Mouse (Mus musculus) gastrocnemius, adult 2 months (tissue): ENCODE results near the gene Cabcoco1. TPM values are rescaled to one million over a fixed set of nuclear protein-coding genes. Genes with fewer than 3 reads are reported as not detected.

Experiments used
- DNase-seq: peaks from one replicate; pipeline ENCODE4 v3.0.0; 2022
- H3K27ac ChIP-seq: fragments of 200-600 bp; 2 replicates; pipeline ENCODE4 v1.8.1; 2022; ENCODE audit warnings: mild to moderate bottlenecking
- H3K4me3 ChIP-seq: fragments of 200-600 bp; 2 replicates; pipeline ENCODE4 v1.8.1; 2022; ENCODE audit warnings: mild to moderate bottlenecking, moderate library complexity
- CTCF ChIP-seq: fragments of 200-600 bp; IDR thresholded peaks from 2 replicates; pipeline ENCODE4 v1.8.1; 2022; ENCODE audit warnings: antibody characterized with exemption, mild to moderate bottlenecking, moderate library complexity
- intact Hi-C: fragments of 180-260 bp; cut with DNase I; formaldehyde crosslinking; loops from one replicate; pipeline ENCODE4 v1.15.1; 2025
- total RNA-seq, 2 experiments: library from RNA; stranded (reverse); gene quantifications; 2 replicates each; pipeline ENCODE4 v1.2.3; 2021

Gene Cabcoco1
- total RNA-seq, 2 experiments from 2014 or later: 0.33 to 0.78 TPM

DNA sequence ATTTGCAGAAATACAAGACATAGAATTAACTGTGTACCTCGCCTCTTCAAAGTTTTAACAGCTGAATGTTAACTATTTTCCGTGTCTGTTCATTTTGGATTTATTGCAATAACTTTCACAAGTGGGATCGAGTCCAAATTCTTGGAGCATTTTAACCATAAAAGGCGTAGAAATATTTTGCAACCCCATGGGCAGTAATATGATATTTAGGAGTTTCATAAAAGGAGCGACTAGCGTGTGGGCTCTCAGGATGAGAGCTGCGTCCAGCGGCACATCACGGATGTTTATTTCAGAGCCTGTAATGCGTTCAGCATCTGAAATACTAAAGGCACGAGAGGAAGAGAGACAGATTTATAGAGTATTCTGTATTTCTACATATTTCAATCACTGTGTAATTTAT is 50.1 kb downstream of the Cabcoco1 start:
- DNase-seq: no peak
- H3K4me3 ChIP-seq: no peak overlapping the region
- H3K27ac ChIP-seq: no peak overlapping the region
- intact Hi-C loops: no loop called here
- no peak for TF ChIP-seq CTCF

DNA sequence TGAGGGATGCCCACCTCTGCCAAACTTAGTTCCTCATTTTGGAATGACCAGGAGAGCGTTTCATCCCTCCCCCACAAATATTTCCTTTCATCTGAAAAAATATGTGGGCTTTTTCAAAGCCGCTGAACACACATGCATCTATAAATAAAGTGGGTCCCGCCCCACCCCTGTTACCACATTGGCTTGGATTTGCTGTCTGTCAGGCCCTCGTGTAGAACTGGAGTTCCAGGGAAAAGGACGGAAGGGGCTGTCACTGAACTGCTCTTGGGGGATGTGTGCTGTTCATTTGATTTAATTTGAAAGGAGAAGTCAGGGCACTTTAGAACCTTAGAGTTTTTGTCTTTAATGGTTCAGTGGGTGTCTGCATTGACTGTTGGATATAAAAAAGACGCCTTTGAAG is 50.9 kb downstream of the Cabcoco1 start:
- H3K27ac ChIP-seq: no peak overlapping the region
- TF ChIP-seq CTCF: no peak
- DNase-seq: no peak
- H3K4me3 ChIP-seq: no peak overlapping the region
- intact Hi-C loops: no loop called here

DNA sequence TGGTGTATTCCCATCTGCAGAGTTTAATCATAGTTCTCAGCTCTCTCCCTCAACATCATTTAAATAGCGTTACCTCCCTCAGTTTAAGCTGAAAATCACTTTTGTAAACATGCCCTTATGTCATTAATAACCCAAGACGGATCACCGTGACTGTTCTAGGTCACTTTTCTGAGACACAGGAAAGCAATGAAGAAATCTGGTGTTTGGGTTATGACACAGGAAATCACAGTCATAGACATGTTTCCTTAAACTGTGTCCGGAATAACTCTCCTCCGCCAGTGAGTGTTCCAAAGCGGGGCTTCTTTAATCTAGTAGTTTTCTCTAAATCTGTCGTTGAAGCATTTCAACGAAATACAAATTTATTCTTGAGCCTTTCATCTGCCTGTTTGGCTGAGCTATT is 68.9 kb downstream of the Cabcoco1 start:
- intact Hi-C loops: no loop called here
- TF ChIP-seq CTCF: no peak
- Histone ChIP-seq H3K27ac (no peak overlapping the region), H3K4me3 (no peak overlapping the region)
- no peak for DNase-seq

DNA sequence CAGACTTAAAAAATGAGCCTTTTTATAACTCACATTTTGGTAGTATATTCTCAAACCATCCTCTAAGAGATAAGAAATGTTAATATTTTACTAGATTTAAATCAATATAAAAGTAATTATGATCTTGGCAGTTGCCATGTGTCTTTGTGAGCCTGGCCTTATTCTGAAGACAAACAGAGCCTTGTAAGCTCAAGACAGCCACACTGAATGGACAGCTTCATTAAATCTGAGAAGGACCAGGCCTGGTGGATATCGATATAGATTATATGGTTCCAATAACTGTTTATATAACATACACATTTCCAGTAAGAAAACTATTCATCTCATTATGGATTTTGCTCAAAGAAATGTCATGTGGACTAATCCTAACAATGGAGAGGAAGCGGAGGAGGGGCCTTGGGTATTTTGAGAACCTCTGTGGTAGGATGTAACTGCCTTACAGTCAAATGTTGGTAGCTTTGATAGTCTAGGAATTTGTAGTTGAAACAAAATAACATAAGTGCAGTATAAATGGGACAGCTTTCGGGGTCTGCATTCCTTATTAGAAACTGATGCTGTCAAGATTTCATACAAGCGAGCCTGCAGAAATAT is 75.9 kb downstream of the Cabcoco1 start:
- TF ChIP-seq CTCF: no peak
- no peak for DNase-seq
- Histone ChIP-seq H3K4me3 (no peak overlapping the region), H3K27ac (no peak overlapping the region)
- intact Hi-C loops: no loop called here

DNA sequence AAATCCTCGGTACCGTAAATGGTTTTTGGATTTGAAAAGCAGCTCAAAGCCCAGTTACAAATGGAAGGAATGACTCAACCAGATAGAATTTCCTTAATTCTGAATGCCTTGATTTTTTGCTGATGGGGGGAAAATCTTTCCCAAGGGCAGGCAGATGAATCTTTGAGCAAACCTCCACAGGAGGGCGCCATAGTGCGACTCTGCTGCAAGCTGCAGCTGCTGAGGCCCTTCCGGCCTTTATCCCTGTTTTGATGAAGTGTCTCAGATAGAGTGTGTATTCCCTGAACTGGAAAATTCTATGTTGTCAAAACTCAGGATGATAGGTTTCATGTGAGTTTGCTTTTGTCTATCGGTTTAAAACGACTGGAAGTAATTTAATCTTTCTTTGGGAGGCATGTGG is 76.8 kb downstream of the Cabcoco1 start:
- H3K27ac ChIP-seq: peak overlapping the region; percentile 9; the same call in 1 of the 2 replicates
- intact Hi-C loops: loop anchor here (5.0 kb wide), 1 partner anchor 108 kb away; no protein-coding TSS in a partner anchor
- peak; percentile 83 for TF ChIP-seq CTCF

DNA sequence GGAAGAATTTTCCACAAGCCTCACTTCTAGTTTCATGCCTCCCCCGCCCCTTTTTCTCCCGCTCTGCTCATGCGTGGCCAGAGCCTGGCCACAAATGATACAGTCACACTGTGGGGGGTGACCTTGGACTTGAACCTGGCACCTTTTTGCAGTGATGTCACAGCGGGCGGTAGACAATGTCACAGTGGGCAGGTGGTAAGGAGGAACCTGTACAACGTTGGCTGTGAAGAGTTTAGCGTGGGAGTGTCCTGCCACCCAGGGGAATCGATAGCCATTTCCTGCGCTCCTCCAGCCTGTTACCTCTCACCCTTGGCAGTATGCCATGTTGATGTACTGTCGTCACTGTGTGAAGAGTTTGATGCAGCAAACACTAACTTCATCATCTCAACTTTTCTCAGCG is 81.9 kb downstream of the Cabcoco1 start:
- Histone ChIP-seq H3K27ac (no peak overlapping the region), H3K4me3 (no peak overlapping the region)
- intact Hi-C loops: loop anchor here (5.0 kb wide), 1 partner anchor 102 kb away; no protein-coding TSS in a partner anchor
- TF ChIP-seq CTCF: no peak
- DNase-seq: no peak

More for the DNA sequence above, 76.8 kb downstream of the Cabcoco1 start:
- no peak overlapping the region for H3K4me3 ChIP-seq
- peak; percentile 84 for DNase-seq

DNA sequence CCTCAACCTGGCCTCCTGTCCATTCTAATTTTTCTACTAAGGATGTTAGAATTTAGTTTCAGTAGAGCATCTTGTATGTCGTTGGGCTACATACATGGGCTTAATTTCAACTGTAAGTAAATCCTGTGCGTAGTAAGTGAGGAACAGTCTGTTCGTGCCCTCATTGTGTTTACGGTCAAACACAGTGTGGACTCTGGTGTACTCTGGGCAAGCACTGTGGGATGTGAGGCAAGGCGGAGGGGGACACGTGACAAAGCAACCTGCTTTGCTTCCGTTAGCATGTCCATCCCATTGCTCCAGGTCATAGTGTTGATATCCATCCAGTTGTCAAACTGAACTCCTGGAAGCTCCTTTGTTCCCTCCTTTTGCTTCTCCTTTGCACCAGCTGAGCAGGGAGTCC is 84.7 kb downstream of the Cabcoco1 start:
- Histone ChIP-seq H3K27ac (no peak overlapping the region), H3K4me3 (no peak overlapping the region)
- intact Hi-C loops: no loop called here
- DNase-seq: no peak
- TF ChIP-seq CTCF: no peak

DNA sequence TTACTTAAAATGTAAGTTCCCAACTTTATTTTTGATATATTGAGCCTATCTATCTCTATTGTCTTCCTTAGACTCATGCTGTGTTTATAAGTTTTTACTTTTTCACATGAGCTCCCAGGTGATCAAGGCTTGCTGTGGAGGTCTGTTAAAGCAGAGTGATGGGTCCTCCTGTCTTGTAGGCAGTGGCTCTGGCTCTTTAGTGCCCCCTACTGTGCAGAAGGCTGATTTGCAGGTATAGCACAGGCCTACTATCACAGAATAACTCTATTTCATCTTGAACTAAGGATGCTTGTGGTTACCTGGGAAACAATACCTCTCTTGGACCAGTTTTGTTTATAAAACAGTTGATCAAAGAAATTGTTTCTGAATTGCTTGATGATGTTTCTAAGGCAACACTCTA is 87.2 kb downstream of the Cabcoco1 start:
- intact Hi-C loops: no loop called here
- H3K4me3 ChIP-seq: no peak overlapping the region
- DNase-seq: no peak
- TF ChIP-seq CTCF: peak; percentile 30; the same call in 1 of the 2 replicates
- no peak overlapping the region for H3K27ac ChIP-seq

DNA sequence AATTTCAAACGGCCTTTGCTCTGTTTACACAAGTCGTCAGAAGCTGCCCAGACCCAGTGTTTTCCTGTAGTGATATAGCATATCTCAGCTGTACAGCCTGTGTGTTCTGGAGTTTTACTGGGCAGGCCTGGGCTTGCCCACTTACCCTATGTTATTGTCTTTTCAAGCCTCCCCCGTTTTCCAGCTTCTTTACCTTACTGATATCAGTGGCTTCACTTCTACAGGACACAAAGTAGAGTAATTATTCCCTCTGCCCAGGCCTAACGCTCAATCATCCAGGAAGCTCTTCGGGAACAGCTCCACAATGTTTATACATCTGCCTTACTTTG is 94.9 kb downstream of the Cabcoco1 start:
- H3K4me3 ChIP-seq: no peak overlapping the region
- intact Hi-C loops: no loop called here
- TF ChIP-seq CTCF: no peak
- peak overlapping the region; percentile 80 for H3K27ac ChIP-seq
- no peak for DNase-seq

DNA sequence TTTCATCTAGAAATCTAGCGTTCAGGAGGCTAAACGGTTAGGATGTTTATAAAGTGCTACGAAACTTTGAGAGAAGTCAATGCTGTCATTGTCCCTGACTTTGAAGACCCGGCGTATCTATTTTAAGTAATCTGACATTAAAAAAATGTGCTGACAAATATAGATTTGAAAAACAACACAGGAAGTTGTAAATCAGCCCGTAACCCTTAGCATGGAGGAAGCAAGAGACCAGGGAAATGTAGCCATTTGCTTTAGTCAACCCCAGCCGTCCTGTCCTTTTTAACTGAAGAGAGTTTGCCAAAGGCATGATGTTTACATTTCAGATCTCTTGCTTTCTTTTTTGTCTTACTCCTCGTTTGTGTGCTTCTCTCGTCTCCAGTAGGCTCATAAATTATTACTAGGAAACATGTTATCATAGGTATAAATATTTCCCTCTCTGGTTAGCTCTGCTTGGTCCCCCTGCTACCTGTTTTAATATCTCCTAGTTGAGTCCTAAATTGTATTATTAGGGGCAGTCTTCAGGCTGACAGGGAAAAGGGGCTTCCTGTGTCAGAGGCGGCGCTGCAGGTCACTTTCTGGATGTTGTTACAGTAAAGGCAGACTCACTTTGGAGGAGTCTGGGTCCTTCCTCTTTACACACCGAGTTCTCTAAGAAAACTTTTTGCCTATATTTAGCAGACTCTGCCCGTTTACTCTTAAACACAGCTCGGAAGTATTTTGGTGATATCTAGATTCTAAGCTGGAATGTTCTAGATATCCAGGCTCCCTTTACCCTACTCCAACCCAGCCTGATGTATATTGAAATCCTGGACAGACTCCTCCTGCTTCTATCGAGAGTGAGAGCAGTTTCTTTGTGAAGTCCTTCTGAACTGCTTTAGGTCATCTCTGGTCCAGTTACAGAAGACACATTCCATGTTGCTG is 95.6 kb downstream of the Cabcoco1 start:
- TF ChIP-seq CTCF: no peak
- intact Hi-C loops: no loop called here
- H3K27ac ChIP-seq: peak overlapping the region; percentile 80
- no peak for DNase-seq
- H3K4me3 ChIP-seq: peak overlapping the region; percentile 53

DNA sequence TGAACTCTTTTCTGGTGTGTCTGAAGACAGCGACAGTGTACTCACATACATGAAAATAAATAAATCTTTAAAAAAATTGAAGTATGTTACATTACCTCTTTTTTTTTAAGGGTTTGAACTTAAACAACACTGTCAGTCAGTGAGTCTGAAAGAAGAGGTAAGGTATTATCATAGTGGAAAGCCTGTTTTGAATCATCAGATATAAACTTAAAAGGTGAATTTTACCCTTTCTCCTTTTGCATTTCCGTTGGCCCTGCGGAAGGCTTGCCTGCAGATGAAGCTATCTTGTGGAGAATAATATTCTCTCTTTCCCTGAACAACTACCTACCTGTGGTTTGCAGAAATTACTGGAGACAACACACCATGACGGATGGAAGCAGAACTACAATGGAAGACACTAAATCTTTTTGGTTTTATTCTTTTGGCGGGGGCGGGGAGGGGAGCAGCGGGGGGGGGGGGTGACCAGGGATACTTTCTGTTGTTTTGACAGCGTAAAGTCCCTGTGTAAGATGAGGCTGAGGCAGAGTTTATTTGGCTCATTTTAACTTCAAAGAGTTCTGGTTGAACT is 96.4 kb downstream of the Cabcoco1 start:
- Histone ChIP-seq H3K4me3 (peak overlapping the region; percentile 53), H3K27ac (peak overlapping the region; percentile 80)
- no peak for DNase-seq
- intact Hi-C loops: no loop called here
- no peak for TF ChIP-seq CTCF

DNA sequence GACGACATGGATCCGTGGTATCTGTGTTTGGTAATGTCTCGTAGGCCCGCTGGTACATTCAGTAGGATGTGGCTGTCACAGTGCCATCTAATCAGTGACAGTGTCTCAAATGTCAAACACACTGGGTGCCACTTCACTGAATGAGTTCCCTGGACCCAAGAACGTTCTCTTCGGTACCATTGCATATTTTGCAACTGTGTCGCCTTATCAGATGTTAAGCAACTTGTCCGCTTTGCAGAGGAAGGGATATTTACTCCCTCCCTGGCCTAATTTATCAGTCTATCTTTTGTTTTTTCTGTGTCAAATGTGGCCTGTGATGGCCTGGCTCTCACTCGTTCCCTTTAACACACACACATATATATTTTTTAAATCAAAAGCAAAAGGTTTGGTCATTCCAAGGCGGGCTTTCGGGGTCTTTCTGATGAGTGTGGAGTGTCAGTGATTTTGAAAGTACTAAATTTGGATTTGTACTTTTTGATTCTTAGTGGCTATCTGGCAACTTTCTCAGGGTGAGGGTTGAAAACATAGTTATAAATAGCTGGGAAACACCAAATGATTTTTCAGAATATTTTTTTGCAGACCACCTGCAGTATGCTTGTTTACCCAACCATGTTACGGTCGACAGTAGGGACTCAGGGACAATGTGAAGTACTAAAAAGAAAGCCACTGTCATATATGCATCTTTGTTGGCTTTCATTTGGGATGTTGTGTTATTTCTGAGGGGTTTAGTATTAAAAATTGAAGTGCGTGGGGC is 97.2 kb downstream of the Cabcoco1 start:
- intact Hi-C loops: loop anchor here (5.0 kb wide), 1 partner anchor 87 kb away; no protein-coding TSS in a partner anchor
- Histone ChIP-seq H3K4me3 (no peak overlapping the region), H3K27ac (peak overlapping the region; percentile 80)
- TF ChIP-seq CTCF: no peak
- no peak for DNase-seq

DNA sequence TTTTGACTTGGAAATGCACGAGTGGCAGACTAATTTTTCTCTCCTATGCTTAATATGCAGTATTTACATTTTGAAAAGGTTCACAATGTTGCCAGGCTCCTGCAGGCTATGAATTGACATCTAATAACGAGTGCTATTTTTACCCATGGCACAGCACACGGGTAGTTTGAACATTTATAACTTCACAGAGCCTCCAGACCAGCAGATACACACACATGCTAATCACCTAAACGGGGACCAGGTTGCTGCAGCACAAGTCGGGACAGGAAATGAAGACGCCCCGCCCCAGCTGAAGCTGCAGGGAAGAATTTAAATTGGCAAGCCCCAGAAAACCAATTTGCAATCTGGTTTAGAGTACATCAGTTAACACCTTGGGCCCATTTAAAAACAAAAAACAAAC is 98.6 kb downstream of the Cabcoco1 start:
- intact Hi-C loops: loop anchor here (5.0 kb wide), 1 partner anchor 86 kb away; no protein-coding TSS in a partner anchor
- Histone ChIP-seq H3K4me3 (no peak overlapping the region), H3K27ac (peak overlapping the region; percentile 61; the same call in 1 of the 2 replicates)
- TF ChIP-seq CTCF: no peak
- no peak for DNase-seq
